Mouse (Mus musculus) forebrain, embryonic 10.5 days (tissue): ENCODE data around the gene Arhgap10. TPM values are rescaled to one million over a fixed set of nuclear protein-coding genes. Genes with fewer than 3 reads are reported as not detected.

Experiments used
- DNase-seq: peaks from one replicate; pipeline ENCODE4 v3.0.0-alpha.2; 2017; ENCODE audit warnings: low spot score; ENCODE audit errors: extremely low spot score
- H3K27ac ChIP-seq: fragments of 300-500 bp; sonication (generic); 2 replicates; pipeline ENCODE4 v1.5.1; 2016; ENCODE audit warnings: mild to moderate bottlenecking
- H3K27me3 ChIP-seq: fragments of 300-500 bp; sonication (generic); 2 replicates; pipeline ENCODE4 v1.6.1; 2016; ENCODE audit warnings: mild to moderate bottlenecking; ENCODE audit not compliant: poor library complexity, severe bottlenecking
- H3K36me3 ChIP-seq: fragments of 300-500 bp; sonication (generic); replicated peaks from 2 replicates; pipeline ENCODE4 v1.6.1; 2016; ENCODE audit warnings: mild to moderate bottlenecking, moderate library complexity
- H3K4me1 ChIP-seq: fragments of 300-500 bp; sonication (generic); 2 replicates; pipeline ENCODE4 v1.6.1; 2016
- H3K4me3 ChIP-seq: fragments of 300-500 bp; sonication (generic); 2 replicates; pipeline ENCODE4 v1.5.1; 2016; ENCODE audit warnings: mild to moderate bottlenecking, moderate library complexity
- H3K9me3 ChIP-seq: fragments of 300-500 bp; sonication (generic); 2 replicates; pipeline ENCODE4 v1.6.1; 2016; ENCODE audit warnings: mild to moderate bottlenecking, moderate library complexity
- WGBS: fragments of 180-500 bp; shearing (Covaris S2); methylation state at CpG from one replicate; pipeline ENCODE4 v1.1.7; 2016; 5-methylcytosine and 5-hydroxymethylcytosine counted together
- polyA plus RNA-seq: library from polyadenylated mRNA; unstranded; fragments of >200 nt; fragmentation: Nextera tagmentation; extraction: Ambion mirVana; gene quantifications from 2 replicates; pipeline ENCODE4 v1.2.1, GENCODE M21; 2016

Arhgap10 gene
- polyA plus RNA-seq, 1 experiment from 2014 or later = 21.0 TPM

GRCm38 (mm10) chr8:77262216-77263009 is 255.3 kb downstream of the Arhgap10 start:
- peaks cover 2% of the 10 kb centered on the region for H3K4me1 ChIP-seq
- WGBS = 94% methylated on average over 12 of the region's 12 CpGs
- no peak for DNase-seq
- no peak overlapping the region for H3K27ac ChIP-seq
- no peaks in the 10 kb centered on the region for H3K27me3 ChIP-seq
- H3K4me3 ChIP-seq = no peak overlapping the region
- peaks cover 11% of the 10 kb centered on the region for H3K36me3 ChIP-seq
- H3K9me3 ChIP-seq = no peaks in the 10 kb centered on the region

- 96% methylated on average over 6 of the region's 6 CpGs for WGBS
Measured at GRCm38 (mm10) chr8:77261215-77261614, 256.5 kb downstream of the Arhgap10 start.

GRCm38 (mm10) chr8:77257085-77257451 is 260.7 kb downstream of the Arhgap10 start:
- WGBS = 94% methylated on average over 12 of the region's 12 CpGs
- Histone ChIP-seq H3K4me3 (no peak overlapping the region), H3K4me1 (0 out of 2 replicates have a peak, but pooled peaks cover 5% of the 10 kb centered on the region), H3K9me3 (no peaks in the 10 kb centered on the region), H3K27me3 (no peaks in the 10 kb centered on the region), H3K27ac (no peak overlapping the region), H3K36me3 (peaks cover 21% of the 10 kb centered on the region)
- DNase-seq = no peak

More at GRCm38 (mm10) chr8:77261215-77261614, 256.5 kb downstream of the Arhgap10 start:
- H3K9me3 ChIP-seq = no peaks in the 10 kb centered on the region
- peaks cover 21% of the 10 kb centered on the region for H3K36me3 ChIP-seq
- no peak overlapping the region for H3K4me3 ChIP-seq
- H3K4me1 ChIP-seq = no peaks in the 10 kb centered on the region
- no peak for DNase-seq
- no peak overlapping the region for H3K27ac ChIP-seq
- no peaks in the 10 kb centered on the region for H3K27me3 ChIP-seq

GRCm38 (mm10) chr8:77256450-77257084 is 261.2 kb downstream of the Arhgap10 start:
- Histone ChIP-seq H3K27ac (no peak overlapping the region), H3K4me1 (0 out of 2 replicates have a peak, but pooled peaks cover 5% of the 10 kb centered on the region), H3K9me3 (no peaks in the 10 kb centered on the region), H3K4me3 (no peak overlapping the region), H3K27me3 (no peaks in the 10 kb centered on the region), H3K36me3 (peaks cover 21% of the 10 kb centered on the region)
- WGBS = 94% methylated on average over 5 of the region's 5 CpGs
- no peak for DNase-seq

- 85% methylated on average over 5 of the region's 5 CpGs for WGBS
- no peak overlapping the region for H3K27ac ChIP-seq
Measured at GRCm38 (mm10) chr8:77254466-77254865, 263.3 kb downstream of the Arhgap10 start.

GRCm38 (mm10) chr8:77251134-77251533 is 266.6 kb downstream of the Arhgap10 start:
- no peak overlapping the region for H3K4me3 ChIP-seq
- peaks cover 27% of the 10 kb centered on the region for H3K36me3 ChIP-seq
- no peaks in the 10 kb centered on the region for H3K27me3 ChIP-seq
- 0 out of 2 replicates have a peak, but pooled peaks cover 5% of the 10 kb centered on the region for H3K4me1 ChIP-seq
- WGBS = 95% methylated on average over 5 of the region's 5 CpGs
- DNase-seq = no peak
- no peak overlapping the region for H3K27ac ChIP-seq
- no peaks in the 10 kb centered on the region for H3K9me3 ChIP-seq

More at GRCm38 (mm10) chr8:77254466-77254865, 263.3 kb downstream of the Arhgap10 start:
- Histone ChIP-seq H3K36me3 (peaks cover 27% of the 10 kb centered on the region), H3K27me3 (no peaks in the 10 kb centered on the region), H3K9me3 (no peaks in the 10 kb centered on the region), H3K4me3 (no peak overlapping the region), H3K4me1 (0 out of 2 replicates have a peak, but pooled peaks cover 5% of the 10 kb centered on the region)
- no peak for DNase-seq

- H3K4me1 ChIP-seq = peaks cover 5% of the 10 kb centered on the region; the same call in 1 of the 2 replicates
- no peaks in the 10 kb centered on the region for H3K9me3 ChIP-seq
- DNase-seq = no peak
- peaks cover 27% of the 10 kb centered on the region for H3K36me3 ChIP-seq
- H3K4me3 ChIP-seq = no peak overlapping the region
- 87% methylated on average over 3 of the region's 3 CpGs for whole genome bisulfite sequencing
- no peak overlapping the region for H3K27ac ChIP-seq
- no peaks in the 10 kb centered on the region for H3K27me3 ChIP-seq
Measured at GRCm38 (mm10) chr8:77250094-77250493, 267.7 kb downstream of the Arhgap10 start.

- no peak overlapping the region for H3K27ac ChIP-seq
- no peaks in the 10 kb centered on the region for H3K9me3 ChIP-seq
- WGBS = 93% methylated on average over 3 of the region's 3 CpGs
- DNase-seq = no peak
- H3K27me3 ChIP-seq = no peaks in the 10 kb centered on the region
- H3K4me3 ChIP-seq = no peak overlapping the region
- no peaks in the 10 kb centered on the region; the same call in 1 of the 2 replicates for H3K4me1 ChIP-seq
- H3K36me3 ChIP-seq = 0 out of 2 replicates have a peak, but pooled peaks cover 3% of the 10 kb centered on the region
Measured at GRCm38 (mm10) chr8:77241381-77241780, 276.4 kb downstream of the Arhgap10 start.

- Histone ChIP-seq H3K27ac (no peak overlapping the region), H3K27me3 (no peaks in the 10 kb centered on the region), H3K36me3 (no peaks in the 10 kb centered on the region), H3K4me3 (no peak overlapping the region), H3K4me1 (no peaks in the 10 kb centered on the region), H3K9me3 (no peaks in the 10 kb centered on the region)
- no peak for DNase-seq
Measured at GRCm38 (mm10) chr8:77239462-77239861, 278.3 kb downstream of the Arhgap10 start.

- WGBS = 87% methylated on average over 1 of the region's 1 CpGs
- no peaks in the 10 kb centered on the region for H3K4me1 ChIP-seq
- H3K36me3 ChIP-seq = no peaks in the 10 kb centered on the region
- DNase-seq = no peak
- H3K4me3 ChIP-seq = no peak overlapping the region
- no peak overlapping the region for H3K27ac ChIP-seq
- no peaks in the 10 kb centered on the region for H3K27me3 ChIP-seq
- H3K9me3 ChIP-seq = no peaks in the 10 kb centered on the region
Measured at GRCm38 (mm10) chr8:77236701-77237100, 281.1 kb downstream of the Arhgap10 start.

GRCm38 (mm10) chr8:77232411-77232810 is 285.3 kb downstream of the Arhgap10 start:
- Histone ChIP-seq H3K27me3 (no peaks in the 10 kb centered on the region), H3K36me3 (no peaks in the 10 kb centered on the region), H3K9me3 (no peaks in the 10 kb centered on the region), H3K4me3 (no peak overlapping the region), H3K4me1 (peaks cover 8% of the 10 kb centered on the region), H3K27ac (no peak overlapping the region)
- WGBS = 95% methylated on average over 3 of the region's 3 CpGs
- no peak for DNase-seq

GRCm38 (mm10) chr8:77231834-77232233 is 285.9 kb downstream of the Arhgap10 start:
- no peak for DNase-seq
- Histone ChIP-seq H3K27me3 (no peaks in the 10 kb centered on the region), H3K27ac (no peak overlapping the region), H3K9me3 (no peaks in the 10 kb centered on the region), H3K36me3 (no peaks in the 10 kb centered on the region), H3K4me3 (no peak overlapping the region), H3K4me1 (peaks cover 8% of the 10 kb centered on the region)
- 90% methylated on average over 6 of the region's 6 CpGs for WGBS

GRCm38 (mm10) chr8:77231211-77231610 is 286.5 kb downstream of the Arhgap10 start:
- Histone ChIP-seq H3K27ac (no peak overlapping the region), H3K4me3 (no peak overlapping the region), H3K36me3 (no peaks in the 10 kb centered on the region), H3K27me3 (no peaks in the 10 kb centered on the region), H3K9me3 (no peaks in the 10 kb centered on the region), H3K4me1 (peaks cover 8% of the 10 kb centered on the region)
- DNase-seq = no peak
- WGBS = 86% methylated on average over 1 of the region's 1 CpGs
